Mouse (Mus musculus) MEL (cell line): ENCODE results near the gene Nudt3.

Experiments used
- CTCF ChIP-seq, 3 experiments: IDR thresholded peaks in 2 of 3; conservative IDR thresholded peaks in 1 of 3; 2 replicates each; pipeline ENCODE4 v1.5.1; 2011 to 2012; ENCODE audit warnings: low read length in 3 of 3, low read depth in 2 of 3, mild to moderate bottlenecking in 2 of 3, improper control_type of control experiment in 1 of 3, inconsistent platforms in 1 of 3, mixed read lengths in 1 of 3, moderate library complexity in 1 of 3; ENCODE audit not compliant: control insufficient read depth in 1 of 3, insufficient read depth in 1 of 3, poor library complexity in 1 of 3, severe bottlenecking in 1 of 3
- E2F4 ChIP-seq: IDR thresholded peaks from 2 replicates; pipeline ENCODE4 v1.6.1; 2011; ENCODE audit warnings: low read depth, low read length, improper control_type of control experiment, borderline replicate concordance
- EP300 ChIP-seq, 2 experiments: IDR thresholded peaks; 2 replicates each; pipeline ENCODE4 v1.6.1; 2011; ENCODE audit warnings: improper control_type of control experiment in 2 of 2, low read length in 2 of 2, low read depth in 1 of 2, mild to moderate bottlenecking in 1 of 2
- ETS1 ChIP-seq: IDR thresholded peaks from 2 replicates; pipeline ENCODE4 v1.6.1; 2012; ENCODE audit warnings: low read depth, mild to moderate bottlenecking, inconsistent platforms, low read length, improper control_type of control experiment, moderate library complexity
- MAX ChIP-seq: IDR thresholded peaks from 2 replicates; pipeline ENCODE4 v1.6.1; 2011; ENCODE audit warnings: low read length, improper control_type of control experiment
- MAZ ChIP-seq: IDR thresholded peaks from 2 replicates; pipeline ENCODE4 v1.6.1; 2012; ENCODE audit warnings: low read depth, mild to moderate bottlenecking, inconsistent platforms, low read length, improper control_type of control experiment
- POLR2AphosphoS5 ChIP-seq: IDR thresholded peaks from 2 replicates; pipeline ENCODE4 v1.6.1; 2012; ENCODE audit warnings: low read depth, borderline replicate concordance, mild to moderate bottlenecking, inconsistent platforms, low read length, moderate library complexity, mixed read lengths
- SMC3 ChIP-seq: IDR thresholded peaks from 2 replicates; pipeline ENCODE4 v1.6.1; 2011; ENCODE audit warnings: low read depth, low read length, improper control_type of control experiment
- TAL1 ChIP-seq: IDR thresholded peaks from 2 replicates; pipeline ENCODE4 v1.6.1; 2012; ENCODE audit warnings: mild to moderate bottlenecking, inconsistent platforms, low read length, moderate library complexity, mixed read lengths
- TCF12 ChIP-seq: IDR thresholded peaks from 2 replicates; pipeline ENCODE4 v1.6.1; 2014; ENCODE audit warnings: low read depth, mild to moderate bottlenecking, inconsistent platforms, low read length, improper control_type of control experiment, moderate library complexity
- ZC3H11A ChIP-seq: IDR thresholded peaks from 2 replicates; pipeline ENCODE4 v1.6.1; 2012; ENCODE audit warnings: low read depth, mild to moderate bottlenecking, inconsistent platforms, low read length, improper control_type of control experiment
- ZMIZ1 ChIP-seq: IDR thresholded peaks from 2 replicates; pipeline ENCODE4 v1.6.1; 2012; ENCODE audit warnings: low read depth, mild to moderate bottlenecking, inconsistent platforms, low read length, improper control_type of control experiment, moderate library complexity

DNA sequence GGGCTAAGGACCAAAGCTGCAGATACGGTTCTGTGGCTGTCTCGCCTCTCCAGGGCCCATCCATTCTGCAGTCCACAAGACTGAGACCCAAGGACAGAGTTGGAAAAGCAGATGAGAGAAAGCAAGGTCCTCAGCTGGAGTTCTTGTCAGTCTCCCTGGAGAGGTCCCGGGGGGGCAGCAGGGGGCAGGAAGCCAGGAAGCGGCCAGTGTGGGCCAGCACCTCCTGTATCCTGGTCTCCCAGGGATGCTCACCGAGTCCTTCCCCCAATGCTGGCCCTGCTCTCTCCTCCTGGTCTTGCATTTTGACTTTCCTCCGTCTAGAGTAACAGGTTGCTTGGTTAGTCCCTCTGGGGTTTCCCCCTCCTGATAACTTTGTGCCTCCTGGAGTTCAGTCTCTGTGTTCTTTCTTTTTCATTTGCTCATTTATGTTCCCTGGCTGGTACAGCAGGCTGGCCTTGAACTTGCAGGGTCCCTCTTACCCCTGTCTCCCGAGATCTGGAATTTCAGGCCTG is 76.7 kb downstream of the Nudt3 start:
- no peak for TF ChIP-seq E2F4
- no peak for TF ChIP-seq TAL1
- TF ChIP-seq CTCF (IDR thresholded peaks at IDR 0.05 in 2 of 3, conservative IDR thresholded peaks at IDR 0.05 in 1 of 3; ENCODE audit: control insufficient read depth in 1 of 3, insufficient read depth in 1 of 3, low read depth in 2 of 3, low read length in 3 of 3, poor library complexity in 1 of 3, severe bottlenecking in 1 of 3): no peak
- TF ChIP-seq EP300 (IDR thresholded peaks at IDR 0.05; ENCODE audit: low read depth in 1 of 2, low read length in 2 of 2): no peak
- no peak for TF ChIP-seq TCF12
- TF ChIP-seq ZC3H11A: no peak
- no peak for TF ChIP-seq MAZ
- no peak for TF ChIP-seq POLR2AphosphoS5
- no peak for TF ChIP-seq SMC3
- TF ChIP-seq ETS1: no peak
- TF ChIP-seq ZMIZ1: no peak
- TF ChIP-seq MAX: no peak
